Mouse (Mus musculus) megakaryocyte, embryonic 14.5 days (primary cell): ENCODE data around the gene Nmnat3. TPM values are rescaled to one million over a fixed set of nuclear protein-coding genes. Genes with fewer than 3 reads are reported as not detected.

ENCODE experiments used
- H3K27me3 ChIP-seq: replicated peaks from 2 replicates; pipeline ENCODE3; 2012; ENCODE audit warnings: inconsistent platforms
- H3K36me3 ChIP-seq: replicated peaks from 2 replicates; pipeline ENCODE3; 2012; ENCODE audit warnings: low read length, inconsistent platforms, mixed read lengths
- H3K4me1 ChIP-seq: 2 replicates; pipeline ENCODE4 v1.6.1; 2012; ENCODE audit warnings: inconsistent platforms
- H3K4me3 ChIP-seq: replicated peaks from 2 replicates; pipeline ENCODE3; 2012; ENCODE audit warnings: moderate library complexity, mild to moderate bottlenecking, inconsistent platforms
- H3K9me3 ChIP-seq: 2 replicates; pipeline ENCODE4 v1.6.1; 2012; ENCODE audit warnings: inconsistent platforms
- FLI1 ChIP-seq: IDR thresholded peaks from 2 replicates; pipeline ENCODE4 v1.6.1; 2012; ENCODE audit warnings: low read length, inconsistent platforms, mixed read lengths
- GATA1 ChIP-seq: IDR thresholded peaks from 3 replicates; pipeline ENCODE4 v1.6.1; 2012; ENCODE audit warnings: mixed read lengths, low read length, inconsistent platforms, borderline replicate concordance
- polyA plus RNA-seq: library from polyadenylated mRNA; stranded (reverse); fragments of >175 nt; gene quantifications from 2 replicates; pipeline ENCODE4 v1.2.3, GENCODE M21; 2012; ENCODE audit warnings: low replicate concordance; ENCODE audit not compliant: insufficient read depth

The Nmnat3 gene
- polyA plus RNA-seq, 1 experiment: 30.2 TPM

DNA sequence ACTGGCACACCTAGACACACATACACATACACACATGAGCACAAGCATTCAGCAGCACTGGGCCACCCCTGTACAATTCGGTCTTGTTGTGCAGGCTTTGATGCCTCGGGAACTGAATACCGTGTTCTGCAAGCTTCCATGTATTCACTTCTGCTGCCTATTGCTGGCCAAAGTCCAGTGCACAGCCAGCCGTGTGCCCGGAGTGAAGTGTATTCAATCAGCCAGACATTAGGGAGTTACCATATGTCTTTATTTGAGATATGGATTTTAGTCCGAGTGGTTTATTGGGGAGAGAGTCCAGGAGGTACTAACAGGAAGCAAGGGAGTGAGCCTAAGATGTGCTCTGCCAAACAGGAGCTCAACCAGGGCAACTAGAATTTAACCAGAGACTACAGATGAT is 19.8 kb downstream of the Nmnat3 start:
- Histone ChIP-seq H3K9me3 (peaks cover 8% of the 10 kb centered on the region), H3K36me3 (peaks cover 94% of the 10 kb centered on the region), H3K27me3 (no peaks in the 10 kb centered on the region), H3K4me1 (peaks cover 77% of the 10 kb centered on the region), H3K4me3 (no peak overlapping the region)
- TF ChIP-seq GATA1 (no peak), FLI1 (no peak)

DNA sequence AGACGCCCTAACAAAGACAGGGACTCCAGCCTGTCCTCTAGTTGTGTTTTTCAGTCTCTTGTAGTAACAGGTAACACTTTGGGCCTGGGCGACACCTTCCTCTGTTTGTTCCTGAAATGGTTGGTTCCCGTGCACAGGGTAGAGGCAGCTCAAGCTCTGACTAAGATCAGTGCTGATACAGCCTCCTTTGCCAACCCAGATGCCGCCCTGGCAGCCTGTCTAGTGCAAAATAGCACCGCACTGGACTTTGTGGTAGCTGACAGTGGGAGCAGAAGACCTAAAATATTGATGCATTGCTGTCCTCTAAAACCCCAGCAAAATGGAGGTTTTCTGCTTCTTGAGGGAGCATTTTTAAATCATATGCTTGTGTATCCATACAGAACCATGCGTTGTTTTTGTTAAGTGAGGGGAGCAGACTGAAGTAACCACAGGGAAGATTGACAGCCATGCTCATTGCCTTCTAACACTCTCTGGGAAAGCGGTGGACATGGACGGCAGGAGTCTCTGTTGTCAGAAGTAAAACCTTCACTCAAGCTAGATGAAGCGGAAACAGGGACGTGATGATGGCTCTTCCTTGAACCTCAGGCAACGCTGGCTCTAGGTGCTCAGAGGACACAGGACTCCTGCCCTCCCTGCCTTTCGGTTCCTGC is 24.2 kb downstream of the Nmnat3 start:
- no peak for TF ChIP-seq FLI1
- TF ChIP-seq GATA1: no peak
- Histone ChIP-seq H3K9me3 (peaks cover 5% of the 10 kb centered on the region), H3K4me3 (no peak overlapping the region), H3K36me3 (peaks cover 91% of the 10 kb centered on the region), H3K4me1 (peaks cover 68% of the 10 kb centered on the region), H3K27me3 (no peaks in the 10 kb centered on the region)

DNA sequence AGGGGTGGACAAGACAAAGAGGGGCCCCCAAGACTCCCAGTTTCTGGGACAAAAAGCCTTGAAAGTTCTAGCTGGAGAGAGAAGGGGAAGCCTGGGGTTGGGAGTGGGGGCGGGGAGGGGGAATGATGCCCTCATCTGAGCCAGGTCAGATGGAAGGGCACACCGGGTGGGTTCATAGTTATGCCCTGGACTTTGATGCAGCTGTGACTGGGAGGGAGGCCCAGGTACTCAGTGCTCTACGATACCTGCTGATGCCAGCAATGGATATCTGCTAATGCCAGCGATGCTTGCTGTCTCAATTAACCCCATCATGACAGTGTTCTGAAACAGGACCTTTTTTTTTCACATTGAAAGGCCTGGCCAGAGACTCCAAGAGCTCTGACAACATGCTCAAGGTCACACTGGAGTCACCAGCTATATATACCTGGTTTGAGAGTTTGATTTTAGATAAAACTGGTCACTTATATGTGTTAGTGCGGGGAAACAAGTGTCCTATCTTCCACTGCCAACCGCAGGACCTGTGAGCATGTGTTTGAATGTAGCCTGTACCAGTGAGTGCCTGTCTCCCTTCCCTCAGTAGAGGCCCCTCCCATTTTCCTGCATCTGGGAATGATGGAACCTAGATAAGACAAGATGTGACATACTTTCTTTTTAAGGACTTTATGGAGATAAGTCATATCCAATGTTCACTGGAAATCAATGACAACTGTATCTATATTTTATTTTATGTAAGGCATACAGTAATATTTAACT is 25.6 kb downstream of the Nmnat3 start:
- H3K36me3 ChIP-seq: peaks cover 91% of the 10 kb centered on the region
- no peak overlapping the region for H3K4me3 ChIP-seq
- peaks cover 5% of the 10 kb centered on the region for H3K9me3 ChIP-seq
- no peaks in the 10 kb centered on the region for H3K27me3 ChIP-seq
- TF ChIP-seq GATA1 (no peak), FLI1 (no peak)
- peaks cover 69% of the 10 kb centered on the region for H3K4me1 ChIP-seq

DNA sequence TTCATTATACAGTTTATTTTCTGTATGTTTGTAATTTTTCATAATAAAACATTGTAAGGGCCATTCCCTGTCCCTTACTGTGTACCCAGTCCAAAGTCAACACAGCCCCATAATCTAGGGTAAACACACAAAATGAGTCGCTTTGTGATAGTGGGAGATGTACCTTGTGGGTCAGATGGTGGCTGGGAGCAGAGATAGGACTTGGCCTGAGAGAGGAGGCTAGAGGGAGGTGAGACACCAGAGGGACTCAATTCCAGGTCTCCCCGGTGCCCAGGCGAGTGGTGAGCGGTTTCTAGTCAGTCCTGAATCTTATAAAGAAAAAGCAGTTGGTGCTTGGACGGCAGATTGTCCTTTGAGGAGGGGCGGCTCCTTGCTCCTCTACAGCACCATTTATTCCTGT is 26.4 kb downstream of the Nmnat3 start:
- no peak for TF ChIP-seq GATA1
- no peak for TF ChIP-seq FLI1
- Histone ChIP-seq H3K4me1 (peaks cover 69% of the 10 kb centered on the region), H3K36me3 (peaks cover 88% of the 10 kb centered on the region), H3K27me3 (no peaks in the 10 kb centered on the region), H3K9me3 (peaks cover 5% of the 10 kb centered on the region), H3K4me3 (no peak overlapping the region)

DNA sequence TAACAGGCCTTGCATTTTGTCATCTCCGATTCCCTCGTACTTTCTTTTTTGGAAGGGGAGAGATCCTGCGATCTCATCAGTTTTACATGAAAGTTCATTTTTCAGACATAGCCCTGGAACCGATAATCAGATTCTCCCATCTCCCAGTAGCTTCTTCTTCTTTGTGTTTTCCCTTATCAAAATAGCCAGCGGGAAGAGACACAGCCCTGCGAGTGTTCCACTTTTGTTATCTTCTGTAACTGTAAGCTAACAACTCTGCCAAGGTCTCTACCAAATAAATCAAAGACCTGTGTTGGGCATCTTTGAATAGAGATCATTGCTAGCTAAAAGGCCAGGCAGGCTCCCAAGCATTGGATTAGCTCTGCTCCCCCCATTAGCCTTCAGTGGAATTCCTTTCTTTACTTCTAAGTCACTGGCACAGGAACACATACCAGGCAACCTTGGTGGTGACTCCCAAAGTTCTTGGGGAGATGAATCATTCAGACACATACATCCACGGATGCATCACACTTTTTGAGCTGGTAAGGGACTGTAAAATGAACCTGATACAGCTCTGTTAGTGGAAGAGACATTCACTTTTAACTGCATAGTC is 26.9 kb downstream of the Nmnat3 start:
- no peaks in the 10 kb centered on the region for H3K27me3 ChIP-seq
- H3K4me3 ChIP-seq: no peak overlapping the region
- TF ChIP-seq FLI1 (no peak), GATA1 (no peak)
- peaks cover 73% of the 10 kb centered on the region for H3K4me1 ChIP-seq
- H3K9me3 ChIP-seq: peaks cover 5% of the 10 kb centered on the region
- peaks cover 93% of the 10 kb centered on the region for H3K36me3 ChIP-seq

DNA sequence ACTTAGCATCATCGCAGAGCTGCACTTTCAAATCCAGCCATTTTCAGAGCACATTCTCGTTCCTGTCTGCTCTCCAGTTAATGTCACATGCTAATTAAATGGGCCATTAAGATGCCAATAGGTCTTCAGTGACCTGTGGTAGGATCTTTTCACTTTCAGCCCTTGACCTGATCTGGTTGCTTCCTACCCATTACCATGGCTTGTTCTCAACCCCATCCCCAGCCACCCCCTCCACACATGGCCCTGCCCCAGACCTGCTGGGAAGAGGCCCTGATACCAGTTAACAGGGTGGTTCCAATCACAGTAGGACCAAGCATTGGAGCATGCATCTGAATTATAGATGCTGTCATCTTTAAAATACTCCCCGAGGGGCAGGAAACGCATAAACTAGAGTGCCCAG is 30.7 kb downstream of the Nmnat3 start:
- Histone ChIP-seq H3K4me1 (peaks cover 57% of the 10 kb centered on the region), H3K27me3 (no peaks in the 10 kb centered on the region), H3K9me3 (peaks cover 22% of the 10 kb centered on the region), H3K4me3 (no peak overlapping the region), H3K36me3 (peaks cover 93% of the 10 kb centered on the region)
- TF ChIP-seq GATA1 (no peak), FLI1 (no peak)

DNA sequence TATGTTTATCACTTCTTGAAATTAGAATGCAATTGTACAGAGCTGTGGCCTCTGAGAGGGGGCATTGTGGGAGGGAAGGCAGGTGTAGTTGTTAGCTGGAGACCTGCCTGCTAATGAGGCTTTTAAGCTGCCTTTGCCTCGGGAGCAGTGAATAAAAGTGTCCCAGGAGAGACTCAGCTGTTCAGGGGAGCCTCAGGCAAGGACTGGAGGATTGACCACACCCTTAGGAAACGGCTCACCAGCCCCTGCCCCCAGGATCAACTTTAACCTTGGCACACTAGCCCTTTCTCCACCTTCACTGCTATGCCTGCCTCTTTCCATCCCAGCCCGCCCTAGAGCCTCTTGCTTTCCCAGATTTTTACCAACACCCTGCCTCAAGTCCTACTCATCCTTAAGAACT is 31.6 kb downstream of the Nmnat3 start:
- no peaks in the 10 kb centered on the region for H3K27me3 ChIP-seq
- peaks cover 53% of the 10 kb centered on the region for H3K4me1 ChIP-seq
- H3K36me3 ChIP-seq: peaks cover 96% of the 10 kb centered on the region
- H3K4me3 ChIP-seq: no peak overlapping the region
- peaks cover 26% of the 10 kb centered on the region for H3K9me3 ChIP-seq
- TF ChIP-seq FLI1 (no peak), GATA1 (no peak)

DNA sequence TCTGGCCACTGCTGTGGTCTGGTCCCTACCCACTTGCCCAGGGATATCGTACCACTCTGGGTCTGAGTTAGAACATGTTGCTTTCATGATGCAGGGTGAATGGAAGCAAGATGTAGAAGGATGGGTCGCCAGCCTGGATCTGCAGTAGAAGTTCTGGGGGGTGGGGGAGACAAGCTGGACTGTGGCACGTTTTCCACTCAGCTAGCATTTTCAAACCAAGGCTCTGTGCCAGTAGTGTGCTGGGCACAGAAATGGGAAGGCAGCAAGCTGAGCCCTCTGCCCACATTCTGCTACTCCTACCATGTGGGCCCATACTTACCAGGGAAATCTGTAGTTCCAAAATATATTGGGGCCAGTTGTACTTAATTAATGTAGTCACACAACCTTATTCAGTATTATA is 33.5 kb downstream of the Nmnat3 start:
- peaks cover 58% of the 10 kb centered on the region for H3K4me1 ChIP-seq
- H3K4me3 ChIP-seq: no peak overlapping the region
- no peak for TF ChIP-seq GATA1
- no peak for TF ChIP-seq FLI1
- H3K9me3 ChIP-seq: peaks cover 26% of the 10 kb centered on the region
- peaks cover 95% of the 10 kb centered on the region for H3K36me3 ChIP-seq
- H3K27me3 ChIP-seq: no peaks in the 10 kb centered on the region

DNA sequence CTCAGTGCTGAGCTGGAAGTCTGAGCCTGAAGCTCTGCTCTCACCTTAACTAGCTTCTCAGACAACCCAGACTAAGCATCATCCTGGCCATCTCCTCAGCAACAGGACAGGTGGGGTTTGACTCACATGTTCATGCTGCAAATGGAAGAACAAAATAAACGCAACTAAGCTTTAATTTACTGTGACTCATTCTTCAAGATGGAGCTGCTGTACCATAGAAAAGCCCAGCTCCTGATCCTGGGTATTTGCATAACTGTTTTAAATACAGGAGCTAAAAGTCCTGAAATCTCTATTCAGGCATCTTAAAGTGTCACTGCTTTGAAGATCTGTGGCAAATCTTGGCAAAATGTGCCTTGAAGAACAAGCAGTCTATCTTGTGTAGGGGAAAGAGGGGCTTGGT is 38.9 kb downstream of the Nmnat3 start:
- peaks cover 92% of the 10 kb centered on the region for H3K36me3 ChIP-seq

More for the DNA sequence above, 38.9 kb downstream of the Nmnat3 start:
- Histone ChIP-seq H3K4me1 (peaks cover 61% of the 10 kb centered on the region), H3K27me3 (no peaks in the 10 kb centered on the region), H3K4me3 (no peak overlapping the region), H3K9me3 (peaks cover 19% of the 10 kb centered on the region)
- no peak for TF ChIP-seq GATA1
- TF ChIP-seq FLI1: no peak
